Mouse (Mus musculus): ENCODE results near the gene Gbp2b. TPM values are rescaled to one million over a fixed set of nuclear protein-coding genes. Genes with fewer than 3 reads are reported as not detected.

The Gbp2b gene
- polyA plus RNA-seq, 1 experiment from 2014 or later: 0.05 TPM

DNA sequence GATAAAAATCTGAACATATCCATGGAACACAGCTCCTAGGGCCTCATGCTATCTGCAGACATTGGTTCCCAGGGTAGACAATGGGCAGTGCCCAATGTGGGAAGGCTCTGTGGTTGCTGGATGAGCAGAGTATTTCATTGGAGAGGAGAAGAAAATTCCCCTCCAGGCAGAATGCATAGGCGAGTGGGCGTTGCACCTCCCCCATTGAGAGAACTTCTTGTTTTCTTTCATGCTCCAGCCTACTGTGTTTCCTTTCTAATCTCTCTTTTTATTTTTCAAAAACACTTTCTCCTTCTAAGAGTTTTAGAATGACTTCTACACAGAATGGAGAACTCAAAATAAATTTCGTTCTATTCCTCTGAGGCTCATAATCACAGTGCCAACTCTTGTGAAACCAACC, 24.0 kb downstream of the Gbp2b start:
- no peaks in the 10 kb centered on the region for H3K9me3 ChIP-seq (ENCODE audit: low read length)
- no peak overlapping the region for H3K4me2 ChIP-seq (replicated peaks; ENCODE audit: low read depth, low read length)
- 76% methylated on average over 3 of the region's 3 CpGs for WGBS
- TF ChIP-seq EP300 (IDR thresholded peaks at IDR 0.05): no peak
- TF ChIP-seq CTCF (IDR thresholded peaks at IDR 0.05): no peak
- peaks cover 6% of the 10 kb centered on the region; the same call in 1 of the 2 replicates for H3K4me1 ChIP-seq (ENCODE audit: insufficient read depth, low read depth, low read length)
- H3K27me3 ChIP-seq (replicated peaks; ENCODE audit: insufficient read depth, low read length): no peaks in the 10 kb centered on the region
- no peak for DNase-seq (ENCODE audit: low spot score)
- no peak overlapping the region for H3K4me3 ChIP-seq (ENCODE audit: low read depth, low read length)
- ATAC-seq: no peak
- H3K9ac ChIP-seq (replicated peaks; ENCODE audit: low read depth): no peak overlapping the region
- H3K27ac ChIP-seq (ENCODE audit: low read length): no peak overlapping the region
- no peaks in the 10 kb centered on the region for H3K36me3 ChIP-seq (ENCODE audit: insufficient read depth, low read length)

DNA sequence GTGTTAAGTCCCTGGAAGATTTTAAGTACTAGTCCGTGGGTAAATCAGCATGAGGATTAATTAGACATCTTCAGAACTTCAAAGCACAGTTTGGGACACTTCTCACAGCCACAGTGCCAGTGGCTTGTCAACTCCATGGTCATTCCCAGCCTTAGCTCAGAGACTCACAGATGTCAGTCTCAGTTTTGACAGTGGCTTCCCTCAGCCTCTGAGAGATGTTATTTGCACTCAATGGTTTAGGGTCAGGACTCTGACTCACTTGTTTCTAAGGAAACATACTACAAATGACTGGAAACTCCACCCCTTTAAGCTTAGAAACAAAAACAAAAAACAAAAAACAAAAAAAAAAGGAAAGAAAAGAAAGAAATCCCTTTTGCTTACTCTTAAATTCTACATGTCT, 25.0 kb downstream of the Gbp2b start:
- Histone ChIP-seq H3K27me3 (replicated peaks; ENCODE audit: insufficient read depth, low read length) (no peaks in the 10 kb centered on the region), H3K9ac (replicated peaks; ENCODE audit: low read depth) (no peak overlapping the region), H3K4me2 (replicated peaks; ENCODE audit: low read depth, low read length) (peak overlapping the region; percentile 54; the same call in 1 of the 2 replicates), H3K9me3 (ENCODE audit: low read length) (no peaks in the 10 kb centered on the region), H3K27ac (ENCODE audit: low read length) (no peak overlapping the region), H3K36me3 (ENCODE audit: insufficient read depth, low read length) (no peaks in the 10 kb centered on the region), H3K4me3 (ENCODE audit: low read depth, low read length) (peak overlapping the region; percentile 33; the same call in 1 of the 2 replicates), H3K4me1 (ENCODE audit: insufficient read depth, low read depth, low read length) (peaks cover 6% of the 10 kb centered on the region; the same call in 1 of the 2 replicates)
- peak; percentile 53; the same call in 1 of the 2 replicates for ATAC-seq
- no peak for TF ChIP-seq CTCF (IDR thresholded peaks at IDR 0.05)
- TF ChIP-seq EP300 (IDR thresholded peaks at IDR 0.05): no peak
- WGBS: 17% methylated on average over 1 of the region's 1 CpGs
- peak; percentile 78 for DNase-seq (ENCODE audit: low spot score)

DNA sequence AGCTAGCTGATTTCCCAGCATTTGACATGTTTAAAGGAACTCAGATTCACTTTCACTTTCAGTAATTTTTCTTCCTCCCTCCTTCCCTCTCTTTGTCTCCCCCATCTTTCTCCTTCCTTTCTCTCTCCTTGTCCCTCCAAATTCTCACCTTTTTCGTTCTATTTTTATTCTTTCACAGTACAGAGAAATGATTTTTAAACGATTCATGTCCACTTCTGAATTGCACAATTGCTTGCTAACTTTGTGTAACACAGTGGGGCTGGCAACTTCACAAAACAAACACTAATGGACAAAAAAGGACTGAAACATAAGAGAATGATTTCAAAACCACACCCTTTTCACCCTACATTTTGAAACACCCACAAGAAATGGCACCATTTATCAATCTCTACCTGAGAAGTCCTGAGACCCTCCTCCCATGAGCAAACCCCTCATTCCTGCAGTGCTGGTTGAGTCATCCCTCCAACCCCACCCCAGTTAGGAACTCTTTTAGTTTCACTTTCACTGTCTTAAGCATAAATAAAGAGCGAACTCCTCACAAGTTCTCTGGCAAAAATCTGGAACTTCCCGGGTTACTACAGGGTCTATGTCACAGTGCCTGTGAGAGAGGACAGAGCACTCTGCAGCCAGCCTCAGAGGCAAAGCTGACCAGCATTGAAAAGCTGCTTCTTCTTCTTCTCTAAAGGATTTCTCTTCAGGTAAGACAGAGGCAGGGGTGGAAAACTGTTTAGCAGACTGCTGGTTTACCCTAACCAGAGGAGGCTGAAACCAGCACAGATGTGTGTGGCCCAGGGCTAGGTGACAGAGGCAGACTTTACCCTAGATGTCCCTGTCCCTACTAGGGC, 25.7 kb downstream of the Gbp2b start, which contains the start of gene Gbp2:
Gene Gbp2, plus strand, starts transcription at position 492 of the 845 bp plus-strand sequence.
- H3K4me3 ChIP-seq (ENCODE audit: low read depth, low read length): peak within 1 kb of the TSS; percentile 33
- ATAC-seq: peak; percentile 75
- TF ChIP-seq CTCF (IDR thresholded peaks at IDR 0.05) (no peak), EP300 (IDR thresholded peaks at IDR 0.05) (peak; percentile 73)
- peak within 1 kb of the TSS; percentile 54 for H3K4me2 ChIP-seq (replicated peaks; ENCODE audit: low read depth, low read length)
- peak within 1 kb of the TSS; percentile 71 for H3K27ac ChIP-seq (ENCODE audit: low read length)
- peaks cover 6% of the 10 kb centered on the region; the same call in 1 of the 2 replicates for H3K4me1 ChIP-seq (ENCODE audit: insufficient read depth, low read depth, low read length)
- DNase-seq (ENCODE audit: low spot score): peak; percentile 85
- 15% methylated on average over 4 of the region's 4 CpGs for WGBS
- H3K9me3 ChIP-seq (ENCODE audit: low read length): no peaks in the 10 kb centered on the region
- peak within 1 kb of the TSS; percentile 39; the same call in 1 of the 2 replicates for H3K9ac ChIP-seq (replicated peaks; ENCODE audit: low read depth)
- no peaks in the 10 kb centered on the region for H3K27me3 ChIP-seq (replicated peaks; ENCODE audit: insufficient read depth, low read length)
- no peaks in the 10 kb centered on the region for H3K36me3 ChIP-seq (ENCODE audit: insufficient read depth, low read length)

DNA sequence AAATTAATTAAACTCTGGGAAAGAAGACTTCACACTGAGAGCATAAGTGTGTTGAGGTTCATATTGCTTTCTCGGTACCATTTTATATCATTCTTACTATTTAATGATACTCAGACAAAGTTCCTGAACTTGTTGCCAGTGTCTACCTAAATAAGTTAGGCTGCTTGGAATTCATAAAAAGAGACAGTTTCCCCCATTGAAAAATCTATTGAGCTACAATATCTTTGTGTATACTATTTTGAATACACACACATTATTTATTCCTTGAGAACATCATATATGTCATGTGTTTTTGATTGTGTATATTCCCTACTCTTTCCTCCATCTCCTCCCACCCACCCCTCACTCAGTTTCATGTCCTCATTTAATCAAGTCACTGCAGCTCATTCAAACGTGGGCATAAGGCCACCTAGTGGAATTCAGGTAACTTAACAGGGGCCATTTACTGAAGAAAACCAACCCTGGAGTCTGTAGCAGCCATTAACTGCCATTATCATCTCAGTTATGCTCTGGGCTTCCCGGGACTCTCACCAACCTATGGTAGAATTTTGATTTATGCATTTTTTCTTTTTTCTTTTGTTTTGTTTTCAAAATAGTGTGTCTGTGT, 26.4 kb downstream of the Gbp2b start:
- Histone ChIP-seq H3K27ac (ENCODE audit: low read length) (peak overlapping the region; percentile 71), H3K4me3 (ENCODE audit: low read depth, low read length) (peak overlapping the region; percentile 33; the same call in 1 of the 2 replicates), H3K27me3 (replicated peaks; ENCODE audit: insufficient read depth, low read length) (no peaks in the 10 kb centered on the region), H3K36me3 (ENCODE audit: insufficient read depth, low read length) (no peaks in the 10 kb centered on the region), H3K9ac (replicated peaks; ENCODE audit: low read depth) (peak overlapping the region; percentile 39; the same call in 1 of the 2 replicates), H3K4me1 (ENCODE audit: insufficient read depth, low read depth, low read length) (peaks cover 6% of the 10 kb centered on the region; the same call in 1 of the 2 replicates), H3K4me2 (replicated peaks; ENCODE audit: low read depth, low read length) (peak overlapping the region; percentile 54), H3K9me3 (ENCODE audit: low read length) (no peaks in the 10 kb centered on the region)
- 33% methylated on average over 3 of the region's 3 CpGs for WGBS
- peak; percentile 70 for DNase-seq (ENCODE audit: low spot score)
- TF ChIP-seq CTCF (IDR thresholded peaks at IDR 0.05) (peak; percentile 75), EP300 (IDR thresholded peaks at IDR 0.05) (no peak)
- ATAC-seq: no peak

DNA sequence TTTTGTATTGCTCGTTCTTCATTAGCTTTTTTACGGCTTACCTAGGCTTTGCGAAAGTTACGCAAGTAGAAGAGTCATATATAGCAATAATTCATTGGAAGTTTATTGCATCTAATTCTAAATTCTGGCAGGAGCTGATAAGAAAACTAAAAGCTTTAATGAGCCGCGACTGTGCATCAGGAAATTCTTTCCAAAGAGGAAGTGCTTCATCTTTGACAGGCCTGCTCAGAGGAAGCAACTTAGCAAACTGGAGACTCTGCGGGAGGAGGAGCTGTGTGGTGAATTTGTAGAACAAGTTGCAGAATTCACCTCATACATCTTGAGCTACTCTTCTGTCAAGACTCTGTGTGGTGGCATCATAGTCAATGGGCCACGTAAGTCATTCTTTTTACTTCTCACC, 35.7 kb downstream of the Gbp2b start:
- Histone ChIP-seq H3K36me3 (ENCODE audit: insufficient read depth, low read length) (no peaks in the 10 kb centered on the region), H3K9me3 (ENCODE audit: low read length) (no peaks in the 10 kb centered on the region), H3K9ac (replicated peaks; ENCODE audit: low read depth) (no peak overlapping the region), H3K4me1 (ENCODE audit: insufficient read depth, low read depth, low read length) (no peaks in the 10 kb centered on the region), H3K4me3 (ENCODE audit: low read depth, low read length) (no peak overlapping the region), H3K27me3 (replicated peaks; ENCODE audit: insufficient read depth, low read length) (no peaks in the 10 kb centered on the region), H3K4me2 (replicated peaks; ENCODE audit: low read depth, low read length) (no peak overlapping the region), H3K27ac (ENCODE audit: low read length) (no peak overlapping the region)
- TF ChIP-seq EP300 (IDR thresholded peaks at IDR 0.05) (no peak), CTCF (IDR thresholded peaks at IDR 0.05) (no peak)
- ATAC-seq (no peak), DNase-seq (ENCODE audit: low spot score) (peak; percentile 10)
- WGBS: 36% methylated on average over 8 of the region's 8 CpGs

DNA sequence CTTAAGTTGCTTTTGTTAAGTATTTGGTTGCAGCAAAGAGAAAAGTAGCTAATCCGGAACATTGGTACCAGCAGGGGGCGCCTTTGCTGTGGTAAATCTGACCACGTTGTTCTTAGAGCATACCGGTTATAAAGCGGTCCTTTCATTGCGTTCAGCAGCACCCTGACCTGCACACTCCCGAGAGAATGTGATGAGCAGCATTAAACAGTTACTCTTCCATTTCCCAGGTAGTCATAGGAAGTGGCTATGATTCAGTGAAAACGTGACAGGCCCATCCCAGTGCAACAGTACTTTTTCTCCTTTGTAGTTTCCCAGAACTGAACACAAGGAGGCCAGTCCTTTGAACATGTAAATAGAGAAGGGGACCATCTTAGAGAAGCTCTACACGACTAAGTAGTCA, 45.6 kb downstream of the Gbp2b start:
- 7% methylated on average over 9 of the region's 9 CpGs for WGBS
- Histone ChIP-seq H3K27me3 (replicated peaks; ENCODE audit: insufficient read depth, low read length) (no peaks in the 10 kb centered on the region), H3K27ac (ENCODE audit: low read length) (no peak overlapping the region), H3K9me3 (ENCODE audit: low read length) (no peaks in the 10 kb centered on the region), H3K9ac (replicated peaks; ENCODE audit: low read depth) (no peak overlapping the region), H3K4me1 (ENCODE audit: insufficient read depth, low read depth, low read length) (no peaks in the 10 kb centered on the region), H3K4me2 (replicated peaks; ENCODE audit: low read depth, low read length) (no peak overlapping the region), H3K4me3 (ENCODE audit: low read depth, low read length) (no peak overlapping the region), H3K36me3 (ENCODE audit: insufficient read depth, low read length) (no peaks in the 10 kb centered on the region)
- no peak for ATAC-seq
- TF ChIP-seq EP300 (IDR thresholded peaks at IDR 0.05): no peak
- TF ChIP-seq CTCF (IDR thresholded peaks at IDR 0.05): peak; percentile 80
- DNase-seq (ENCODE audit: low spot score): peak; percentile 65

Data from lung, postnatal 0 days (tissue).